In genomic region chr1:91478145-91478544, GRCm38 (mm10) we compare ENCODE assay signal across 3 mouse cellular contexts. TPM values are rescaled to one million over a fixed set of nuclear protein-coding genes. Genes with fewer than 3 reads are reported as not detected.
DNase-seq lines count a peak whose midpoint lies in the region; TF ChIP-seq lines count a peak whose summit lies in the region.
"Not testable (repeated sequence)": the region's sequence is repeated elsewhere in the genome, so short reads cannot be mapped to it uniquely, and the experiment has no call there.

No protein-coding gene starts in this region.

- H3K4me3 ChIP-seq in CH12.LX (replicated peaks in 1 of 3; ENCODE audit: low read depth in 2 of 3, low read length in 2 of 3, poor library complexity in 1 of 3) = peak overlapping the region in 1 of 3 experiments; percentile 17

- TF ChIP-seq CTCF in CH12.LX (conservative IDR thresholded peaks at IDR 0.05 in 1 of 2, IDR thresholded peaks at IDR 0.05 in 1 of 2; ENCODE audit: low read depth in 2 of 2, low read length in 2 of 2) = not testable (repeated sequence)

- in situ Hi-C loops in CH12.LX (cut with MboI; ENCODE audit: low pct_ligation_motif_present, low pct_unique_long_range_greater_than_20kb, low sequenced_read_pairs) = not testable (repeated sequence)

- H3K36me3 ChIP-seq in CH12.LX (replicated peaks in 1 of 2; ENCODE audit: control insufficient read depth in 1 of 2, insufficient read depth in 1 of 2, low read length in 1 of 2) = not testable (repeated sequence)

- peaks cover 4 to 17% of the 10 kb centered on the region in 2 experiments; a peak in 2 of 4 replicates for H3K4me1 ChIP-seq in CH12.LX (ENCODE audit: control insufficient read depth in 1 of 2, insufficient read depth in 2 of 2)

- H3K9me3 ChIP-seq in CH12.LX (replicated peaks; ENCODE audit: low read length) = not testable (repeated sequence)

- H3K79me2 ChIP-seq in CH12.LX (replicated peaks; ENCODE audit: control insufficient read depth, extremely low read depth, insufficient read depth, poor library complexity, severe bottlenecking) = not testable (repeated sequence)

- peak; percentile 96 for DNase-seq in CH12.LX (ENCODE audit: extremely low read depth)
- DNase-seq in MN1 (ENCODE audit: low spot score) = peak; percentile 52
- peak; percentile 12 for DNase-seq in ZHBTc4 (ENCODE audit: low read depth, low spot score)

- not testable (repeated sequence) for TF ChIP-seq RAD21 in CH12.LX (IDR thresholded peaks at IDR 0.05; ENCODE audit: low read depth, low read length)

- H3K27ac ChIP-seq in CH12.LX (ENCODE audit: insufficient read depth, low read depth) = peak overlapping the region; percentile 73

- H3K9ac ChIP-seq in CH12.LX (ENCODE audit: insufficient read depth, low read depth) = peak overlapping the region; percentile 10; the same call in 1 of the 2 replicates

- TF ChIP-seq POLR2A in CH12.LX (IDR thresholded peaks at IDR 0.05; ENCODE audit: low read depth, low read length) = peak; percentile 47; the same call in 1 of the 2 replicates

- not testable (repeated sequence) for H3K27me3 ChIP-seq in CH12.LX (replicated peaks)

- not testable (repeated sequence) for TF ChIP-seq EP300 in CH12.LX (IDR thresholded peaks at IDR 0.05; ENCODE audit: low read length)

- H3K4me2 ChIP-seq in CH12.LX (ENCODE audit: insufficient read depth, low read depth, poor library complexity, severe bottlenecking) = peak overlapping the region; percentile 89

- dilution Hi-C loops in CH12.LX (cut with MboI; ENCODE audit: extremely low pct_ligation_motif_present, extremely low pct_unique_long_range_greater_than_20kb, low sequenced_read_pairs) = not testable (repeated sequence)

TF ChIP-seq in CH12.LX, 34 proteins besides CTCF, POLR2A, EP300 and RAD21:
- TF ChIP-seq ELF1 (IDR thresholded peaks at IDR 0.05; ENCODE audit: low read depth, low read length) (peak; percentile 31; the same call in 1 of the 2 replicates), SIN3A (IDR thresholded peaks at IDR 0.05; ENCODE audit: low read length) (peak; percentile 75; the same call in 1 of the 2 replicates), NRF1 (IDR thresholded peaks at IDR 0.05; ENCODE audit: low read depth, low read length) (peak; percentile 43; the same call in 1 of the 2 replicates), HCFC1 (IDR thresholded peaks at IDR 0.05; ENCODE audit: low read depth, low read length) (peak; percentile 54; the same call in 1 of the 2 replicates), TCF12 (IDR thresholded peaks at IDR 0.05; ENCODE audit: low read depth, low read length) (peak; percentile 47; the same call in 1 of the 2 replicates), TBP (conservative IDR thresholded peaks at IDR 0.05; ENCODE audit: low read depth, low read length) (peak; percentile 76), MEF2A (IDR thresholded peaks at IDR 0.05; ENCODE audit: borderline replicate concordance, low read depth, low read length) (peak; percentile 62; the same call in 1 of the 2 replicates), IRF4 (IDR thresholded peaks at IDR 0.05; ENCODE audit: low read depth, low read length) (peak; percentile 46; the same call in 1 of the 2 replicates), MAX (IDR thresholded peaks at IDR 0.05; ENCODE audit: low read length) (peak; percentile 44; the same call in 1 of the 2 replicates), MYC (IDR thresholded peaks at IDR 0.05; ENCODE audit: low read depth, low read length) (peak; percentile 75; the same call in 1 of the 2 replicates)

RNA-seq across cellular contexts. Expression of gene Traf3ip1, which starts 16.3 kb away (rescaled TPM):
- 5.0 and 5.5 TPM in 2 replicates for total RNA-seq in CH12.LX (2012; rRNA removed)
- total RNA-seq in CH12.LX (2014; rRNA removed) = 5.1 and 5.9 TPM in 2 replicates
- polyA plus RNA-seq in CH12.LX (2012; ENCODE audit: insufficient read length, low read depth) = 7.5 and 10.0 TPM in 2 replicates

RNA-seq across cellular contexts. Expression of gene Per2, which starts 19.0 kb away (rescaled TPM):
- total RNA-seq in CH12.LX (2012; rRNA removed) (4.2 and 4.7 TPM in 2 replicates), CH12.LX (2014; rRNA removed) (2.7 and 2.8 TPM in 2 replicates)
- polyA plus RNA-seq in CH12.LX (2012; ENCODE audit: insufficient read length, low read depth) = 5.2 and 5.8 TPM in 2 replicates

Comparison
In these comparisons a context has a peak if more than half of its experiments do, and no peak if none do; other contexts are left out.
1. DNase-seq: peak in every context shown above with its lines; median percentile 96 in CH12.LX; 52 in MN1; 12 in ZHBTc4.